Mouse (Mus musculus) spleen, adult 2 months (tissue): ENCODE measurements around the gene Ip6k3. TPM values are rescaled to one million over a fixed set of nuclear protein-coding genes. Genes with fewer than 3 reads are reported as not detected.

Experiments
- DNase-seq, 2 experiments: peaks; one replicate each; pipeline versions ENCODE4 v3.0.0 to v3.0.0-alpha.2; 2012 to 2021; ENCODE audit warnings: low spot score in 2 of 2, low read depth in 1 of 2
- H3K27ac ChIP-seq: fragments of 200-500 bp; 2 replicates; pipeline ENCODE4 v1.5.1; 2012; ENCODE audit warnings: low read length, inconsistent platforms; ENCODE audit not compliant: insufficient read depth
- H3K27me3 ChIP-seq: fragments of 200-500 bp; 2 replicates; pipeline ENCODE4 v1.6.1; 2012; ENCODE audit warnings: mild to moderate bottlenecking, moderate library complexity, low read length, inconsistent platforms; ENCODE audit not compliant: control insufficient read depth, insufficient read depth
- H3K36me3 ChIP-seq: fragments of 200-500 bp; 2 replicates; pipeline ENCODE4 v1.6.1; 2012; ENCODE audit warnings: mild to moderate bottlenecking, low read length, inconsistent platforms; ENCODE audit not compliant: control insufficient read depth, insufficient read depth
- H3K4me1 ChIP-seq: fragments of 200-500 bp; 2 replicates; pipeline ENCODE4 v1.6.1; 2011; ENCODE audit warnings: inconsistent platforms; ENCODE audit not compliant: control insufficient read depth, insufficient read depth, insufficient read length
- H3K4me3 ChIP-seq: fragments of 200-500 bp; 2 replicates; pipeline ENCODE4 v1.5.1; 2011; ENCODE audit warnings: mild to moderate bottlenecking, inconsistent platforms; ENCODE audit not compliant: insufficient read depth, insufficient read length; ENCODE audit errors: extremely low read depth
- CTCF ChIP-seq: fragments of 200-500 bp; IDR thresholded peaks from 2 replicates; pipeline ENCODE4 v1.5.1; 2011; ENCODE audit warnings: mild to moderate bottlenecking, inconsistent platforms; ENCODE audit not compliant: insufficient read depth, insufficient read length, insufficient replicate concordance; ENCODE audit errors: extremely low read depth
- POLR2A ChIP-seq: fragments of 200-500 bp; IDR thresholded peaks from 2 replicates; pipeline ENCODE4 v1.6.1; 2011; ENCODE audit warnings: low read depth, low read length, inconsistent platforms
- WGBS: fragments of 180-500 bp; shearing (Covaris S2); methylation state at CpG from one replicate; pipeline ENCODE4 v1.1.7; 2018; 5-methylcytosine and 5-hydroxymethylcytosine counted together
- polyA plus RNA-seq: library from polyadenylated mRNA; depleted of rRNA; stranded (reverse); fragments of >200 nt; gene quantifications from 2 replicates; pipeline ENCODE4 v1.2.3, GENCODE M21; 2012

The Ip6k3 gene
- polyA plus RNA-seq, 1 experiment = 0.71 TPM

- TF ChIP-seq CTCF = no peak
- TF ChIP-seq POLR2A = no peak
Measured at GRCm38 (mm10) chr17:27182401-27182800, 14.8 kb upstream of the Ip6k3 start.

GRCm38 (mm10) chr17:27181666-27182065, 14.1 kb upstream of the Ip6k3 start:
- 65% methylated on average over 3 of the region's 3 CpGs for WGBS
- Histone ChIP-seq H3K4me1 (peaks cover 2% of the 10 kb centered on the region; the same call in 1 of the 2 replicates), H3K36me3 (no peaks in the 10 kb centered on the region), H3K4me3 (no peak overlapping the region), H3K27me3 (no peaks in the 10 kb centered on the region), H3K27ac (no peak overlapping the region)
- TF ChIP-seq CTCF = no peak
- no peak for DNase-seq

More at GRCm38 (mm10) chr17:27182401-27182800, 14.8 kb upstream of the Ip6k3 start:
- Histone ChIP-seq H3K27me3 (no peaks in the 10 kb centered on the region), H3K4me1 (peaks cover 2% of the 10 kb centered on the region; the same call in 1 of the 2 replicates), H3K27ac (no peak overlapping the region), H3K36me3 (no peaks in the 10 kb centered on the region), H3K4me3 (no peak overlapping the region)
- 86% methylated on average over 5 of the region's 5 CpGs for WGBS
- no peak for DNase-seq

DNA sequence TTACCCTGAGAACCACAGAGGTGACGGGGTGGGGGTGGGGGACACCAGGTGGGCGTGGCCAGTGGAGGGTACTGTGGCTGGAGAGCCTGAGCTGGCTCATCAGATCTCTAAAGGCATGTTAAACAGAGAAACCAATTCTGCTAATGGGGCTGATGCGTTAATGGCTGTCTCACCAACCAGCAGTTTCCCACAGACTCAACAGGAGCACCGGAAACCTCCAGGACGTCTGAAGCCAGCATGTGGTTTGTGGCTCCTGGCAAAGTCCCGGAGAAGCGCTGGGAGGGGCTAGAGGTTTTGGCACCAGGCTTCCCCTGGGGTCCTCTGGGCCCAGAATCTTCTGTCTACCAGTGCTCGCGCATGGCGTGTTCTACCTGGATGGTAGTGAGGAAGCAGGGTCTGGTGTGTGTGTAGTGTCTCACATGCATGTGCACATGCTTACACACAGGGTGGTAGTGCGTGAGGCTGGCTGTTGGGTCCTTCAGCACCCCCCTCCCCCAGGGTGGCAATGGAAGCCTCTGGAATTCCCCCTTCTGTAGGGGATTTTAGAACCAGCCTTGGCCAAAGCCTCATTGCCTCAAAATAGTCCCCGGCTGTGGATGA, 12.2 kb upstream of the Ip6k3 start:
- TF ChIP-seq CTCF (no peak), POLR2A (no peak)
- 37% methylated on average over 12 of the region's 12 CpGs for WGBS

GRCm38 (mm10) chr17:27178427-27179177, 11.0 kb upstream of the Ip6k3 start:
- no peaks in the 10 kb centered on the region for H3K27me3 ChIP-seq
- no peak overlapping the region for H3K4me3 ChIP-seq
- DNase-seq = no peak
- no peaks in the 10 kb centered on the region for H3K36me3 ChIP-seq
- peaks cover 2% of the 10 kb centered on the region; the same call in 1 of the 2 replicates for H3K4me1 ChIP-seq
- 95% methylated on average over 17 of the region's 17 CpGs for WGBS
- TF ChIP-seq POLR2A (no peak), CTCF (no peak)
- H3K27ac ChIP-seq = no peak overlapping the region

More for the DNA sequence above, 12.2 kb upstream of the Ip6k3 start:
- no peaks in the 10 kb centered on the region for H3K36me3 ChIP-seq
- DNase-seq = no peak
- H3K27me3 ChIP-seq = no peaks in the 10 kb centered on the region
- peak overlapping the region; percentile 19; the same call in 1 of the 2 replicates for H3K27ac ChIP-seq
- H3K4me3 ChIP-seq = no peak overlapping the region
- H3K4me1 ChIP-seq = peaks cover 2% of the 10 kb centered on the region; the same call in 1 of the 2 replicates

GRCm38 (mm10) chr17:27178019-27178418, 10.4 kb upstream of the Ip6k3 start:
- H3K4me3 ChIP-seq = no peak overlapping the region

GRCm38 (mm10) chr17:27176754-27177153, 9.2 kb upstream of the Ip6k3 start:
- DNase-seq = no peak
- Histone ChIP-seq H3K4me3 (no peak overlapping the region), H3K27ac (no peak overlapping the region), H3K27me3 (no peaks in the 10 kb centered on the region), H3K4me1 (peaks cover 2% of the 10 kb centered on the region; the same call in 1 of the 2 replicates), H3K36me3 (no peaks in the 10 kb centered on the region)
- TF ChIP-seq CTCF = no peak
- TF ChIP-seq POLR2A = no peak
- 93% methylated on average over 4 of the region's 4 CpGs for WGBS

More at GRCm38 (mm10) chr17:27178019-27178418, 10.4 kb upstream of the Ip6k3 start:
- no peaks in the 10 kb centered on the region for H3K36me3 ChIP-seq
- no peak overlapping the region for H3K27ac ChIP-seq
- WGBS = 90% methylated on average over 9 of the region's 9 CpGs
- H3K27me3 ChIP-seq = no peaks in the 10 kb centered on the region
- TF ChIP-seq POLR2A (no peak), CTCF (no peak)
- no peak for DNase-seq
- peaks cover 2% of the 10 kb centered on the region; the same call in 1 of the 2 replicates for H3K4me1 ChIP-seq

- TF ChIP-seq POLR2A (no peak), CTCF (no peak)
- no peaks in the 10 kb centered on the region for H3K36me3 ChIP-seq
- WGBS = 76% methylated on average over 3 of the region's 3 CpGs
- H3K4me1 ChIP-seq = peaks cover 2% of the 10 kb centered on the region; the same call in 1 of the 2 replicates
- H3K27ac ChIP-seq = no peak overlapping the region
- no peak for DNase-seq
- H3K4me3 ChIP-seq = no peak overlapping the region
- H3K27me3 ChIP-seq = no peaks in the 10 kb centered on the region
Measured at GRCm38 (mm10) chr17:27176287-27176686, 8.7 kb upstream of the Ip6k3 start.
